Mouse (Mus musculus) lung, adult 2 months (tissue): ENCODE data around the gene Slc35e2.
"Not testable (repeated sequence)": the region's sequence is repeated elsewhere in the genome, so short reads cannot be mapped to it uniquely, and the experiment has no call there.

Experiments used
- CTCF ChIP-seq: fragments of 200-500 bp; IDR thresholded peaks from 2 replicates; pipeline ENCODE4 v1.5.1; 2011; ENCODE audit warnings: mild to moderate bottlenecking, low read length, control low read depth; ENCODE audit not compliant: insufficient read depth
- POLR2A ChIP-seq: fragments of 200-500 bp; IDR thresholded peaks from 2 replicates; pipeline ENCODE4 v1.6.1; 2011; ENCODE audit warnings: low read depth, mild to moderate bottlenecking, control low read depth, low read length, borderline replicate concordance; ENCODE audit errors: extremely low read depth

GRCm38 (mm10) chr4:155645308-155645707 lies 44.1 kb downstream of the Slc35e2 start, which contains the start of gene Gm10563:
- not testable (repeated sequence) for TF ChIP-seq CTCF, POLR2A
